Mouse (Mus musculus) heart, adult 8-10 months (tissue): ENCODE measurements around the gene Zfp628. TPM values are rescaled to one million over a fixed set of nuclear protein-coding genes. Genes with fewer than 3 reads are reported as not detected.
A peak's percentile ranks its signal among the peaks of the same experiment; 100 is the strongest.

ENCODE experiments used
- DNase-seq: peaks from one replicate; pipeline ENCODE4 v3.0.0; 2022; ENCODE audit warnings: low spot score
- total RNA-seq, 4 experiments: library from RNA; stranded (reverse); gene quantifications; 2 replicates each; pipeline ENCODE4 v1.2.4; 2022

Gene Zfp628
- total RNA-seq, 4 experiments from 2014 or later: 6.4 to 8.4 (median 7.5) TPM

DNA sequence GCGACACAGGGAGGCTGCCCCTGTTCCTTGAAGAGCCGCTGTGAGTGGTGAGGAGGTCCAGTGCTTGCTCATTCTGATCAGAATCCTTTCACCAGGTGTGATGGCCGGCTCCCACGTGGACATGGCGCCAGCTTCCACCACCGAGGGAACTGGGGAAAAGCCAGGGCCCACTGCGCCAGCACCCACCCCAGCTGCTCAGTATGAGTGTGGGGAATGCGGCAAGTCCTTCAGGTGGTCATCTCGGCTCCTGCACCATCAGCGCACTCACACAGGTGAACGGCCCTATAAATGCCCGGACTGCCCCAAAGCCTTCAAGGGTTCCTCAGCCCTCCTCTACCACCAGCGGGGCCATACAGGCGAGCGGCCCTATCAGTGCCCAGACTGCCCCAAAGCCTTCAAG is 3.7 kb downstream of the Zfp628 start:
- no peak for DNase-seq

DNA sequence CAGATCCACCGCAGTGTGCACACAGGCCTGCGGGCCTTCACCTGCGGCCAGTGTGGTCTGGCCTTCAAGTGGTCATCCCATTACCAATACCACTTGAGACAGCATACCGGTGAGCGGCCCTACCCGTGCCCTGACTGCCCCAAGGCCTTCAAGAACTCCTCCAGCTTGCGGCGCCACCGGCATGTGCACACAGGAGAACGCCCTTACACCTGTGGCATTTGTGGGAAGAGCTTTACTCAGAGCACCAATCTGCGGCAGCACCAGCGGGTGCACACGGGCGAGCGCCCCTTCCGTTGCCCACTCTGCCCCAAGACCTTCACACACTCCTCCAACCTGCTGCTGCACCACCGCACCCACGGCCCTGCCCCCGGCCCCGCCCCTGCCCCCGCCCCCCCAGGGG is 4.1 kb downstream of the Zfp628 start:
- DNase-seq: no peak

DNA sequence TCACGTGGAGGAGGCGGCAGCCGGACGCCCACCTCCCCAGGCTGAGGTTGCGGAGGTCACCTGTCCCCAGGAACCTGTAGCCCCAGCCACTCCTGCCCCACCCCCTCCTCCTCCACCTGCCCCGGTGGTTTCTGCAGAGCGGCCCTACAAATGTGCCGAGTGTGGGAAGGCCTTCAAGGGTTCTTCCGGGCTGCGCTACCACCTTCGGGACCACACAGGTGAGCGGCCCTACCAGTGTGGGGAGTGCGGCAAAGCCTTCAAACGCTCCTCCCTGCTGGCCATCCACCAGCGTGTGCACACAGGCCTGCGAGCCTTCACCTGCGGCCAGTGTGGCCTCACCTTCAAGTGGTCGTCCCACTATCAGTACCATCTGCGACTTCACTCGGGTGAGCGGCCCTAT is 5.0 kb downstream of the Zfp628 start:
- no peak for DNase-seq

DNA sequence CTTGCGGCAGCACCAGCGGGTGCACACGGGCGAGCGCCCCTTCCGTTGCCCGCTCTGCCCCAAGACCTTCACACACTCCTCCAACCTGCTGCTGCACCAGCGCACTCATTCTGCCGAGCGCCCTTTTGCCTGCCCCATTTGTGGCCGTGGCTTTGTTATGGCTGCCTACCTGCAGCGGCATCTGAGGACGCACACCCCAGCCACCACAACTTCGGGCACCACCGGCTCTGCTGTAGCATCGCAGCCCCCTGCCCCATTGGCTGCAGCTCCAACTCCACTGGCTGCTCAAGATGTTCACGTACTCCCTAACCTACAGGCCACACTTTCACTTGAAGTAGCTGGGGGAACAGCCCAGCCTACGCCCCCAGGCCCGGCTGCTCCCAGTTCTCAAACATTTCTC is 5.5 kb downstream of the Zfp628 start:
- DNase-seq: no peak

DNA sequence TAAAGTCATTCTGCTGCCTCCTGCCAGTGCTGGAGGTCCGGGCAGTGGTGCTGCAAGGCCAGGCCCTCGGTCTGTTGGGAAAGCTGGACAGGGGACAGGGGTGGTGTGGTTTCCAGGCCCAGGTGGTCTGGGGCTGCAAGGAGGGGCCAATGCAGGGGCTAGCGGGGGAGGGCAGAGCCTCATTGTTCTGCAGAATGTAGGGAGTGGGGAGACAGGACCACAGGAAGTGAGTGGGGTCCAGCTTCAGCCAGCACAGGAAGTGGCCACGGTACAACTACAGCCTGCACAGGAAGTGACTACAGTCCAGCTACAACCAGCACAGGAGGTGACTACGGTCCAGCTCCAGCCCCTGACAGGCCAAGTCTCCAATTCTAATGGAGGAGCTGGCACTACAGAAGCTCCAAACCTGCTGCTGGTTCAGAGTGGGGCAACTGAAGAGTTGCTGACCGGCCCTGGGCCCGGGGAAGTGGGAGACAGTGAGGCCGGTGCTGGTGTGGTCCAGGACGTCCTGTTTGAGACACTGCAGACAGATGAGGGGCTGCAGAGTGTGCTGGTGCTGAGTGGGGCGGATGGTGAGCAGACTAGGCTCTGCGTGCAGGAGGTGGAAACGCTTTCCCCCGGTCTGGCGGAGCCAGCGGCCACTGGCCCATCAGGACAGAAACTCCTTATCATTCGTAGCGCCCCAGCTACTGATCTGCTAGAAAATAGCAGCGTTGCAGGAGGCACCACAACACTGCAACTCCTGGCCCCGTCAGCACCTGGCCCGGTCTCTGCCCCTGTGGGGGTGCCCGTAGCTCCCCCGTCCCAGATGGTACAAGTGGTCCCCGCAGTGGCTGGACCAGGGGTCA is 6.2 kb downstream of the Zfp628 start:
- DNase-seq: peak; percentile 25

DNA sequence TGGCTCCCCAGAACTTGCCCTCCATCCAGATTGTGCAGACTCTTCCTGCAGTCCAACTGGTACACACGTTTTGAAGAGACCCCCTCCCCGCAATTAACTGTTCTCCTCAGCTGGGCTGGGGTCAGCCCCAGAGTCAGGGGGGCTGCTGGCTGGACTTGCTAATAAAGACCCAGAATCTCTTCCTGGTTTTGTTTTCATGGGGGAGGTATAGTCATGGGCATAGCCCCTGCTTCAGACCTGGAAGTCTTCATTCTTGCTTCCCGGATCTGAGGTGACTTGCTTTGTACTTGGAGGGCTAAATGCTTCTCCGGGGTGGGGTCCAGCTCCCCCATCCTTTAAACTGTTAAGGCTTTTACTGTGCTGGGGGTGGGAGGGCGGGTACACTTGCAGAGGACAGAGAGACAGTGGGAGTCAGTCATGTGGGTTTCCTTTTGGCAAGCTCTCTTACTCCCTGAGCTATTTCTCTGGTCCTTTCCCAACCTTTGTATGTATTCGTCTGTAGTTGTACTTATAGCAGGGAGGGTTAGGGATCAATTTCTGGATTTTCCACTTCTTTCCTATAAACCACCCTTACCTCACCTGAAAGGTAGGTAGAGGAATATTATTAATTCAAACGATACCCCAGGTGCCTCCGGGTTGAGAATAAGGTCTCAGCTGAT is 6.9 kb downstream of the Zfp628 start, which contains the start of gene Nat14:
Gene Nat14 (plus strand): TSS at position 205 of the 659 bp plus-strand sequence.
- no peak for DNase-seq

DNA sequence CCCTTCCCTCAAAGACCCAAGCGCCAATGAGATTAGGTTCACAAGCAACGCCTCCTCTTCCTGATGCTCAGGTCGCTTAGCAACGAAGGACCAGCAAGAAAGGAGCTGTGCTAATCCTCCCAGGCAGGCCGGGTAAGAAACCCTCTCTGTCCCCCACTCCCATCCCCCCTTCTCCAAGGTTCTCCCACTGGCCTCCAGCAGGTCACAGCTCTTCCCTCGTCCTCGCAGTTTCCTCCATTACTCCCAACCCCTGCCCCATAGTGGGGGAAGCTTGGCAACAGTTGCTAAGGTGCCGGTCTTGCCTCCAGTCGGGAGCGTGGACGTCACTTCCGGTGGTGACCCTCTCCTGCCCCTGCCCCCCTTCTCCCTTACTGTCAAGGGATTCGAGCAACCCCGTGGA is 7.5 kb downstream of the Zfp628 start:
- DNase-seq: peak; percentile 53

DNA sequence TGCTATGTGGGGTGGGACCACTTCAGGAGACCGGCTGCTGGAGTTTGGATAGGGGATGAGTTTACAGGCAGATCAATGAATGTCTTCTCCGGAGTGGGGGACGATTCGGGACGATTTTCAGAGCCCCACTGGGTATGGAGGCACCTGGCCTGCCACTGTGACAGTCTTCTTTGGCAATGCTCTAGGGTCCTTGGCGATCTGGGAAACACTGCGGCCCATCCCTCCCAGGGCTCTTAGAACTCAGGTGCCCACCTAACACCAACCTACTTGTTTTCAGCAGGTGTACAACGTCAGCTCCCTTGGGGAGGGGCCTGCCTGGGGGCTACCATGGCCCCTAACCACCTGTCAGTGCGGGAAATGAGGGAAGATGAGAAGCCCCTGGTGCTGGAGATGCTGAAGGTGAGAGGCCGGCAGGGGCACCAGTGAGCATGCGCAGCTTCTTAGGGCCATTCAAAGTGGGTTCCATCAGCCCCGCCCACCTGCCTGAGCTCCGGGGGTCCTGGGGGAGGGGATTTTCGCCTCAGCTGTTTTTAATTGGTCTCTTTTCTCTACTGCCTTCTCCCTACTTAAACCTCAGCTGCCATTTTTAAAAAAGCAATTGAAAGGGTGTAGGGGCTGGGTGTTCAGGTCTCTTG is 8.0 kb downstream of the Zfp628 start:
- DNase-seq: peak; percentile 21

DNA sequence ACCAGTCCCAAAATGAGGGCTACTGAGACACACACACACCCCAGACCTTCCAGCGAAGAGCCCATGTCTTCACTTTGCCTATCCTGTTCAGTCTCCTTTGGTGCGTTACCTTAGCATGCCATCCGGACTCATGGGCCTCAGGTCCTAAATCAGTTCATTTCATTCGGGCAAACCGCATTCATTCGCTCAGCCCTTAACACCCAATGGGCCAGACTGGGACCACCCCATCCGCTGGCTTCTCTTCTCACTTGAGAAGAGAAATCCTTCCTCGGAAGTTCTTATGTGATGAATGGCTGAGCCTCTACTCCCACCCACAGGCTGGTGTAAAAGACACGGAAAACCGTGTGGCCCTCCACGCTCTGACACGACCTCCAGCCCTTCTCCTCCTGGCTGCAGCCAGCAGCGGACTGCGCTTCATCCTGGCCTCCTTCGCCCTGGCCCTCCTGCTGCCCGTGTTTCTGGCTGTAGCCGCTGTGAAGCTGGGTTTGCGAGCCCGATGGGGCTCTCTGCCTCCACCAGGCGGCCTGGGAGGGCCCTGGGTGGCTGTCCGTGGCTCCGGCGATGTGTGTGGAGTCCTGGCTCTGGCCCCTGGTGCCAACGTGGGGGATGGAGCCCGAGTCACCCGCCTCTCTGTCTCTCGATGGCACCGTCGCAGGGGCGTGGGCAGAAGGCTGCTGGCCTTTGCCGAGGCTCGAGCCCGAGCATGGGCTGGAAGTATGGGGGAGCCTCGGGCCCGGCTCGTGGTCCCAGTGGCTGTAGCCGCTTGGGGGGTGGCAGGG is 8.8 kb downstream of the Zfp628 start:
- peak; percentile 31 for DNase-seq

DNA sequence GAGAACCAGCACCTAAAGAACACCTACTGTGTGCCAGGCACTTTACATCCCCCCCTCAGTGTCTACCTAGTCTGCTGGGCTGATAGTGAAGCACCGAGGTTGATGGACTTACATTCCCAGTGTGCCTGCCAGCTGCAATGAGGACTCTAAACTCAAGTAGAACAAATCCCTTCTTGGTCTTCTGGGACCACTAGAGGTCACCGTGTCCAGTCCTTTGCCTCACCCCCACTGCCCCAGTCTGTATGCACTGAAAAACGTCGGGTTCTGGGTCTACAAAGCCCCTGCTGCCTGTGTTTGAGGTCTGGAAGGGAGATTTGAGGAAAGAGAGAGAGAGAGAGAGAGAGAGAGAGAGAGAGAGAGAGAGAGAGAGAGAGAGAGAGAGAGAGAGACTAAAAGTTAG is 9.5 kb downstream of the Zfp628 start:
- DNase-seq: peak; percentile 21

DNA sequence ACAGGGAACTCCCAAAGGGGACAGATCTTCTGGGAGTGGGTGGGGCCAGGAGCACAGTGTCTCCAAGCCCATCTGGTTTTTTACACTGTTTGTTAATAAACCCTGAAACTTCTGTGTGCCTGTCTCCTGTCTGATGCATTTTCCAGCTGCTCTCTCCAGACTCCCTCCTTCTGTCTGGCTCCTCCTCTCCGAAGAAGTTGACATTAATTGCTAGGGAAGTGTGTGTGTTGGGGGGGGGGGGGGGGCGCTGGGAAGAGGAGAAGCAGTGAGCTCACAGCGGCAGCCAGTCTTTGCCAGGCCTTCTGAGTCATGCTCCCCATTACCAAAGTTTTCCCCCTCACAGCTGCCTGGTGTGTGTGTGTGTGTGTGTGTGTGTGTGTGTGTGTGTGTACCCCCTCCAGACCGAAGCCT is 9.9 kb downstream of the Zfp628 start:
- DNase-seq: peak; percentile 79

DNA sequence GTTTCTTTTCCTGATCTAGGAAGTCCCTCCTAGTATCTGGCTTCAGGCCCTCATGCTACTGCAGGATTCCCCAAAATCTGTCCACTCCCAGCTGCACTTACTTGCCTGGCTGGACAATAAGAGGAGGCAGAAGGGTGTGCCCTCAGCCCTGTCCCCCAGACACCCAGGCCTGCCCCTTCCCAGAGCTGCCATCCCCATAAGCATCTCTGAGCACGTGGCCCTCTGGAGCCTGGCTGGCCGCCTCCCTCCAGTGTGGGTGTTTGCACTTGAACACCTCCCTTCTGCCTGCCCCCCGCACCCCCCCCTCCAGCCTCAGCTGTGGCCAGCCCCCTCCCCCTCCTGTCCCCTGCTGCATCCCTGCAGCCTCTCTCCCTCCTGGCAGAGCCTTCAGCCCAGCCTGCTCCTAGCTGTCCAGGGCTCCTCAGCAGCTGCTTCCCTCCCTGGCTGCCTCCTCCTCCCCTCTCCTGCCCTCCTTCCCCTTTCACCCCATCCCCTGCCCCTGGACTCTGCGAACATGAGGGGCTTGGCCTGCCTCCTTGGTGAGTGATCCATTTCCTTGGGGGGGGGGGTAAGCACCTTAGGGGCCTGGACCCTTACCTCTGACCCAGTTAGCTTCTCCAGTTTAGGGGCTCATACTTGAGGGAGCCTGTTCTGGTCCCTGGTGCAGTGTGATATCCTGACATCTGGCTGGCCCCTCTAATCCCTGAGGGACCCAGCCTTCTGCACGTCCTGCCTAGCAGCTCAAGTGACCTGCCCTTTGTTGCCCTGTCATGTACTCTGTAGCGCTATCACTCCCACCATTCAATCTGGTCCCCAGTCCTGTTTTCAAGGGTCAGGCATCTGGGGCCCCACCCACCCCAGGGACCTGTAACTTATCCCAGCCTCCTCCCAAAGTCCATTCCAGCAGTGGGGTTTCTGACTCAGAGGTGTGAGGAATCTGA is 10.7 kb downstream of the Zfp628 start, which contains the start of gene Ssc5d:
Gene Ssc5d (plus strand): TSS at position 345 of the 941 bp plus-strand sequence.
- peak; percentile 38 for DNase-seq

DNA sequence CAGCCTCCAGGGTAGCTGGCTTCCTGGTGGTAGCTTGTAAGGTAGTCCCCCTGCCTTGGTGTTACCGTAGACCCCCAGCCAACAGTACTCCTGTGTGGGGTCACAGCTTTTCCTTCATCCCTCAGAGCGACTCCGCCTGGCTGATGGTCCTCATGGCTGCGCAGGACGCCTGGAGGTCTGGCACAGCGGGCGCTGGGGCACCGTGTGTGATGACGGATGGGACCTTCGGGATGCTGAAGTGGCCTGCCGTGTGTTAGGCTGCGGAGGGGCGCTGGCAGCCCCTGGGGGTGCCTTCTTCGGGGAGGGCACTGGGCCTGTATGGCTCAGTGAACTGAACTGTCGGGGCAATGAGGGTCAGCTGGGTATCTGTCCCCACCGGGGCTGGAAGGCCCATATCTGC is 11.8 kb downstream of the Zfp628 start:
- DNase-seq: no peak

DNA sequence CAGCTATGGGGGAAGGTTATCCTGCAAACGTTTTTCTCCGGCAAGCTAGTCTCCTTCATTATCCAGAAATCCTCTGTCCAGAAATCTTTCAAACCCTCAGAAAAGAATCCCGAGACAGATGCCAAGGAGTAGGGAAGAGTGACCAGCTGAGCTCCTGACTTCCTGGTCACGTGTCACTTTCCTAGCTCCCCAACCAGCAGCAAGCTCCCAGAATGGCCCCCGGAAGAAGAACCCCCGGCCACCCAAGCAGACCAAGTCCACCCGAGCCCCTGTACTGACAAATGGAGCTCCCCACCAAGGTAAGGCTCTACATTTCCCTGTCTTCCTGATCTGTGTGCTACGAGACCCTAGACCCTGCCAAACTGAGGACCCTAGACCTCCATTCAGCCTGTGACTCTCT is 12.7 kb downstream of the Zfp628 start:
- no peak for DNase-seq

DNA sequence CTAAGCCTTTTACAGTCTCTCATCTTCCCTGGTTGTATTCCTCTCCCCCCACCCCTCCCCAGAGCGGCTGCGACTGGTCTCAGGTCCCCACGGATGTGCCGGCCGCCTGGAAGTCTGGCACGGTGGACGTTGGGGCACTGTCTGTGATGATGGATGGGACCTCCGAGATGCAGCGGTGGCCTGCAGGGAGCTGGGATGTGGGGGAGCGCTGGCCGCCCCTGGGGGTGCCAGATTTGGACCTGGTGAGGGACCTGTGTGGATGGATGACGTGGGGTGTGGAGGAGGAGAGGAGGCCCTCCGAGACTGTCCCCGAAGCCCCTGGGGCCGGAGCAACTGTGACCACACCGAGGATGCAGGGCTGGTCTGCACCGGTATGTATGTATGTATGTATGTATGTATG is 13.3 kb downstream of the Zfp628 start:
- DNase-seq: no peak

DNA sequence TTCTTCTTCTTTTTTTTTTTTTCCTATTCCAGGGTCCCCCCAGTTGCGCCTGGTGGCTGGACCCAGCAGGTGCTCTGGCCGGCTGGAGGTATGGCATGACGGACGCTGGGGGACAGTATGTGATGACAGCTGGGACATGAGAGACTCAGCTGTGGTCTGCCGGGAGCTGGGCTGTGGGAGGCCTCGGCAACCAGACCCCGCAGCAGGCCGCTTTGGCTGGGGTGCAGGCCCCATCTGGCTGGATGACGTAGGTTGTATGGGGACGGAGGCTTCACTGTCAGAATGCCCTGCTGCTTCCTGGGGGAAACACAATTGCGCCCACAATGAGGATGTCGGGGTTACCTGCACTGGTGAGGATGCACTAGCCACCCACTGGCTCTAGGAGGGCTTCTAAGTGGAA is 18.1 kb downstream of the Zfp628 start:
- no peak for DNase-seq

DNA sequence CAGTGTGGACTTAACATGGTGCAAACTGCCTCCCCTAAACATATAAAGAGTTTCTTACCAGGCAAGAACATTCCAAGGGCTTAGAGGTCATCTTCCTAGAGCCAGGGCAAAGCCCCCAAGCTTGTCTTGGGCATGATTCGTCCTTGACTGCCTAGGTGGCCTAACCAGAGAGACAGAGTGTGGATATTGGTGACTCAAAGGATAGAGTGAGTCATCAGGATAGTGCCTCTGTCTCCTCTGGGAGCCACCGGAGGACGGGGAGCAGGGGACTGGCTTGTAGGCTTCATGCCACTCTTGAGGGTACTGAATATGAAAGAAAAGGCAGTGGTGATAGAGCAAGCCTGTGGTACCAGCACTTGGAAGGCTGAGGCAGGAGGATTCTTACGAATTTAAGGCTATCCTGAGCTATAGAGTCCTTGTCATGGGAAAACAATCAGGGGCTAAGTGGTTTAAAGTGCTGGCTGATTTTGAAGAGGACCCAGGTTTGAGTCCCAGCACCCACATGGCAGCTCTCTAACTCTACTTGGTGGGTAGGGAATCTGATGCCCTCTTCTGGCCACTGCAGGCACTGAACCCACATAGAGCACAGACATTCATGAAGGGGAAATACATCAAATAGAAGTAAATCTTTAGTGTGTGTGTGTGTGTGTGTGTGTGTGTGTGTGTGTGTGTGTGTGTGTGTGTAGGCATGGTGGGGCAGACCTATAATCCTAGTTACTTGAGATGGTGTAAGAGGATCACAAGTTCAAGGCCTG is 19.3 kb downstream of the Zfp628 start:
- DNase-seq: no peak

DNA sequence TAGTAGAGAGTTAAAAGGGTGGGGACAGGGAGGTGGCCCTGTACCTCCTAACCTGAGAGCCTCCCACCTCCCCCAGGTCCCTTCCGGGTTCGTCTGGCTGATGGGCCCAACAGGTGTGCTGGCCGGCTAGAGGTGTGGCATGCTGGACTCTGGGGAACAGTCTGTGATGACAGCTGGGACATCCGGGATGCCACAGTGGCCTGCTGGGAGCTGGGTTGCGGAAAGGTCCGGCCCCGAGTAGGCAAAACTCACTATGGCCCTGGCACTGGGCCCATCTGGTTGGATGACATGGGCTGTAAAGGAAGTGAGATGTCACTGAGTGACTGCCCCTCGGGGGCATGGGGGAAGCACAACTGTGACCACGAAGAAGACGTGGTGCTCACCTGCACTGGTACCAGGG is 21.8 kb downstream of the Zfp628 start:
- DNase-seq: no peak

DNA sequence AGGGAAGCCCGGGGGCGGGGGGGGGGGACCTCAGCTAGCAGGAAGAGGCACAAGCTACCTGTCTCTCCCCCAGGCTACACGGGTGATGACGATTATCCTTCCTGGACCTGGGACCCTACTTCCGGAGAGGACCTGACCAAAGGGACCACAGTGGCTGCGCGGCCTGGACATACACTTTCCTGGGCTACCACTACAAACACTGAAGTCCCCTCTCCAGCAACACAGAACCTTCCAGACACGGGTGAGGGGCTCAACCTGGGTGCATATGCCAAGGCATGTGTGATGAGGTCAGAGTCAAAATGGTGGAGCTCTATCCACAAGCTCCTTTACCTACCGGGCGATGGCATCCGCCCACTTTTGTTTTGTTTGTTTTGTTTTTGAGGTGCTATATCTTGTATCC is 22.4 kb downstream of the Zfp628 start:
- DNase-seq: no peak

DNA sequence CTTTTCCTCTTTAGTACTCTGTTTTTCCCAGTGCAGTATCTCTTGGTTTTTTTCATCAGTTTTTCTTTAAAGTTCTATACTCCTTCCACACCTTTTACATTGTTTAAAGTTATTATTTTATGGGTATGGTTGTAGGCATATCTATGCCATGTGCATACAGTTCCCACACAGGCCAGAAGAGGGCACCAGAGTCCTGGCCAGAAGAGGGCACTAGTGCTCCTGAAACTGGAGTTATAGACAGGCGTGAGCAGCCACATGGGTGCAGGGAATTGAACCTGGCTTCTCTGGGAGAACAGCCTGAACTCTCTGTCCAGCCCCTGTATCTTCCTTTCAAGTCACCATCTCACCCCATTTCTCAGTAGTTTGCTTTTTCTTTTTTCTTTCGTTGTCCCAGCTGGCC is 23.4 kb downstream of the Zfp628 start:
- peak; percentile 77 for DNase-seq
